Mouse (Mus musculus): ENCODE results near the gene Atp9a. TPM values are rescaled to one million over a fixed set of nuclear protein-coding genes. Genes with fewer than 3 reads are reported as not detected.

Atp9a gene
- polyA plus RNA-seq, 1 experiment: 56.0 TPM

DNA sequence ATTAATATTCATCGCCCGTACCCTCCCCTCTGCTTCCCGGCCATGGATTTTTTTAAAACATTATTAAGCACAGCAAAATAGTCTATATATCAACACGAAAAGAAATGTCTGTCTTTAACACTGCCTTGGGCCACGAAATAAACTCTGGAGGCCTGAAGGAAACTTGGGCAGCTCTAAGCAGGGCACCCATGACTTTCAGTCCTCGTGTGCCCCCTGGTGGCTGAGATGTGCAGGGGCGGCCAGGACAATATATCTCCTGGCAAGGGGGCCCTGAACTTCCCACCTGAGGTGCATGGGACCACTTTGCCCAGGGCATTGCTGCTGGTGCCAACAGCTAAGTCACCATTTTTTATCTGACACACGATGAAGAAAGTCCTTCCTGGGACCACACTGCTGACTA lies 113.4 kb downstream of the Atp9a start:
- peak; percentile 73 for DNase-seq
- Histone ChIP-seq H3K36me3 (ENCODE audit: control insufficient read depth, insufficient read depth, low read length) (no peaks in the 10 kb centered on the region), H3K27me3 (replicated peaks; ENCODE audit: control insufficient read depth, insufficient read depth, low read length) (no peaks in the 10 kb centered on the region), H3K4me1 (ENCODE audit: control insufficient read depth, insufficient read depth, low read length) (no peaks in the 10 kb centered on the region), H3K4me3 (ENCODE audit: insufficient read depth, low read depth, low read length) (no peak overlapping the region), H3K27ac (ENCODE audit: insufficient read depth, low read depth, low read length) (no peak overlapping the region)
- 20% methylated on average over 8 of the region's 8 CpGs for WGBS
- TF ChIP-seq CTCF (conservative IDR thresholded peaks at IDR 0.05; ENCODE audit: insufficient read depth, insufficient read length, low read depth, low read length) (peak; percentile 88), POLR2A (IDR thresholded peaks at IDR 0.05; ENCODE audit: low read depth, low read length) (no peak)

- H3K36me3 ChIP-seq (ENCODE audit: control insufficient read depth, insufficient read depth, low read length): no peaks in the 10 kb centered on the region
- no peak for TF ChIP-seq POLR2A (IDR thresholded peaks at IDR 0.05; ENCODE audit: low read depth, low read length)
- no peak for TF ChIP-seq CTCF (conservative IDR thresholded peaks at IDR 0.05; ENCODE audit: insufficient read depth, insufficient read length, low read depth, low read length)
- WGBS: 68% methylated on average over 20 of the region's 20 CpGs
- no peaks in the 10 kb centered on the region for H3K4me1 ChIP-seq (ENCODE audit: control insufficient read depth, insufficient read depth, low read length)
- no peak for DNase-seq
- no peaks in the 10 kb centered on the region for H3K27me3 ChIP-seq (replicated peaks; ENCODE audit: control insufficient read depth, insufficient read depth, low read length)
- H3K27ac ChIP-seq (ENCODE audit: insufficient read depth, low read depth, low read length): no peak overlapping the region
- no peak overlapping the region for H3K4me3 ChIP-seq (ENCODE audit: insufficient read depth, low read depth, low read length)
Observed at GRCm38 (mm10) chr2:168627829-168628770, 114.1 kb downstream of the Atp9a start.

GRCm38 (mm10) chr2:168626385-168626784 lies 115.8 kb downstream of the Atp9a start:
- Histone ChIP-seq H3K27ac (ENCODE audit: insufficient read depth, low read depth, low read length) (no peak overlapping the region), H3K27me3 (replicated peaks; ENCODE audit: control insufficient read depth, insufficient read depth, low read length) (no peaks in the 10 kb centered on the region), H3K36me3 (ENCODE audit: control insufficient read depth, insufficient read depth, low read length) (no peaks in the 10 kb centered on the region), H3K4me1 (ENCODE audit: control insufficient read depth, insufficient read depth, low read length) (no peaks in the 10 kb centered on the region), H3K4me3 (ENCODE audit: insufficient read depth, low read depth, low read length) (no peak overlapping the region)
- no peak for DNase-seq
- TF ChIP-seq POLR2A (IDR thresholded peaks at IDR 0.05; ENCODE audit: low read depth, low read length): no peak
- no peak for TF ChIP-seq CTCF (conservative IDR thresholded peaks at IDR 0.05; ENCODE audit: insufficient read depth, insufficient read length, low read depth, low read length)
- 83% methylated on average over 9 of the region's 9 CpGs for WGBS

DNA sequence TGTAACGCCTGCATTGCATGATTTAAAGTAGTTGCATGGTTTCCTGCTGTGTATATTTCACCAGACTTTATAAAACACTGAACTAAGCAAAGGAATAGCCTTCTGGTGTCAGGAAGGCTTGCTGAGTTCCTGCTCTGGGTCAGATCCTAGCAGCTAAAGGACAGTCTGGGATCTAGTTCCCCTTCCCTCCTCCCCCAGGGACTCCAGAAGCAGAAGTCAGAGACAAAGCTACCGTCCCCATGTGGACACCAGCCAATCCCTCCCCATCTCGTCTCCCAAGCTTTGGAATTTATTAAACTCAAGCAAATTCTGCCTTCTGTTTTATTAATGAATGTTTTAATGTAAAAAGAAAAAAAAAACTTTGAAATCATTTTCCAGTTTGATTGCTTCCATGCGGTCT lies 117.1 kb downstream of the Atp9a start:
- 67% methylated on average over 4 of the region's 4 CpGs for WGBS
- Histone ChIP-seq H3K4me3 (ENCODE audit: insufficient read depth, low read depth, low read length) (no peak overlapping the region), H3K27ac (ENCODE audit: insufficient read depth, low read depth, low read length) (no peak overlapping the region), H3K36me3 (ENCODE audit: control insufficient read depth, insufficient read depth, low read length) (no peaks in the 10 kb centered on the region), H3K4me1 (ENCODE audit: control insufficient read depth, insufficient read depth, low read length) (no peaks in the 10 kb centered on the region), H3K27me3 (replicated peaks; ENCODE audit: control insufficient read depth, insufficient read depth, low read length) (no peaks in the 10 kb centered on the region)
- DNase-seq: no peak
- TF ChIP-seq CTCF (conservative IDR thresholded peaks at IDR 0.05; ENCODE audit: insufficient read depth, insufficient read length, low read depth, low read length) (no peak), POLR2A (IDR thresholded peaks at IDR 0.05; ENCODE audit: low read depth, low read length) (no peak)

DNA sequence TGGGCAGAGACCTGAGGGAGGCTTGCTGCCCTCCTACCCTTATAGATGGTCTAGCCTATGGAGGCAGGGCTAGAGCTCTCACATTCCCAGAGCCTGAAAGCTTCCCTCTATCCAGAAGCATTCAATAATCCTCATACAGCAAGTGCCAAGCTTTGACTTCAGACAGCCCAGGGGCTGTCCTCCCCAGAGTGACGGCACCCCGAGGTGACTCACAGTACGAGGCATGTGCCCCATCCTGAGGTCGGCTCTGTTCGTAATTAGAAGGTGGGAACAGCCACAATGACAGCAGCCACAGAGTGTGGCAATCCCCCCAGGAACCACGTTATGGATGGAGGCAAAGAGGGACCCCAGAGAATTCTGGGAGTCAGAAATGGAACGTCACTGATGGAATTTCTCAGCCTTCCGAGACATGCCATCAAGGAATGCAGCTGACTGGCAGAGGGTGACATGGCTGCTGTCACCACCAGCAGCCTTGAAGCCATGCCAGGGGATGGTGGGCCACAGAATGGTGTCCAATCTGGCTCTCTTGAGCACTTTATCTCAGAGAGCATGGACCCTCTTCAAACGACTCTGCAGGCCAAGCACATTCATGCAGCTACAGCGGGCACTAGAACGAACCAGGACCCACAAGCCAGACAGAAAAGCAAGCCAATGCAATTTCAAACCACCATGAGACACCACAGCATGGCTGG lies 121.0 kb downstream of the Atp9a start:
- Histone ChIP-seq H3K4me1 (ENCODE audit: control insufficient read depth, insufficient read depth, low read length) (no peaks in the 10 kb centered on the region), H3K27me3 (replicated peaks; ENCODE audit: control insufficient read depth, insufficient read depth, low read length) (no peaks in the 10 kb centered on the region), H3K27ac (ENCODE audit: insufficient read depth, low read depth, low read length) (no peak overlapping the region), H3K36me3 (ENCODE audit: control insufficient read depth, insufficient read depth, low read length) (no peaks in the 10 kb centered on the region), H3K4me3 (ENCODE audit: insufficient read depth, low read depth, low read length) (no peak overlapping the region)
- no peak for DNase-seq
- TF ChIP-seq POLR2A (IDR thresholded peaks at IDR 0.05; ENCODE audit: low read depth, low read length) (no peak), CTCF (conservative IDR thresholded peaks at IDR 0.05; ENCODE audit: insufficient read depth, insufficient read length, low read depth, low read length) (no peak)
- 85% methylated on average over 11 of the region's 11 CpGs for WGBS

DNA sequence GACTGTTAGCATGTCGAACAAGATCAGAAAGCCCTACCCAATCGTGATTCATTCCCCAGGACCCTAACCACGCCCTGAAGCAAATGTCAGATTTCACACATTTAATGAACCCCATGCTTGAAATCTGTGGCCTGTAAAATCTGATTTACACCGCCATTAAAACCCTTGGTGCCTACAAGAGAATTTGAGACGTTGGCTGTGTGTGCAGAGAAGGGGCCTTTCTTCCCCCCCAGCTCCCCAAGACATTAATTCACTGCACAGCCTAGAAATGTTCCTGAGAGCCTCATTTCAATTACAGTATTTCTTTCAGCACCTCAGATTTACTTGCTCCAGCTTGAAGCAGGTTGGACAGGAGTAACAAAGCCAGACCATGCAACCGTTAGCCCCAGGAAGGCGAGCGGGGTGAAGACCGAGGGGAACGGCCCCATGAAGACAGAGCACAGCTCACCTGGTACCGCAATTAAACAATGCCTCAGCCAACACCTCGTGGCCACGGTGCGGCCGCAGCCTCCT lies 123.9 kb downstream of the Atp9a start:
- H3K4me3 ChIP-seq (ENCODE audit: insufficient read depth, low read depth, low read length): no peak overlapping the region
- no peak for DNase-seq
- TF ChIP-seq CTCF (conservative IDR thresholded peaks at IDR 0.05; ENCODE audit: insufficient read depth, insufficient read length, low read depth, low read length) (no peak), POLR2A (IDR thresholded peaks at IDR 0.05; ENCODE audit: low read depth, low read length) (no peak)
- H3K36me3 ChIP-seq (ENCODE audit: control insufficient read depth, insufficient read depth, low read length): no peaks in the 10 kb centered on the region
- H3K4me1 ChIP-seq (ENCODE audit: control insufficient read depth, insufficient read depth, low read length): no peaks in the 10 kb centered on the region
- no peaks in the 10 kb centered on the region for H3K27me3 ChIP-seq (replicated peaks; ENCODE audit: control insufficient read depth, insufficient read depth, low read length)
- WGBS: 55% methylated on average over 15 of the region's 15 CpGs
- H3K27ac ChIP-seq (ENCODE audit: insufficient read depth, low read depth, low read length): no peak overlapping the region

- no peak for DNase-seq
- Histone ChIP-seq H3K27me3 (replicated peaks; ENCODE audit: control insufficient read depth, insufficient read depth, low read length) (no peaks in the 10 kb centered on the region), H3K36me3 (ENCODE audit: control insufficient read depth, insufficient read depth, low read length) (no peaks in the 10 kb centered on the region), H3K4me3 (ENCODE audit: insufficient read depth, low read depth, low read length) (no peak overlapping the region), H3K27ac (ENCODE audit: insufficient read depth, low read depth, low read length) (no peak overlapping the region), H3K4me1 (ENCODE audit: control insufficient read depth, insufficient read depth, low read length) (no peaks in the 10 kb centered on the region)
- WGBS: 75% methylated on average over 3 of the region's 3 CpGs
- no peak for TF ChIP-seq CTCF (conservative IDR thresholded peaks at IDR 0.05; ENCODE audit: insufficient read depth, insufficient read length, low read depth, low read length)
Observed at GRCm38 (mm10) chr2:168615160-168615559, 127.0 kb downstream of the Atp9a start.
